Mouse (Mus musculus) thymus, adult 18-20 months (tissue): Measurements from ENCODE around the gene Atg5.
A peak's percentile ranks its signal among the peaks of the same experiment; 100 is the strongest.
"Not testable (repeated sequence)": the region's sequence is repeated elsewhere in the genome, so short reads cannot be mapped to it uniquely, and the experiment has no call there.

Experiments
- DNase-seq, 2 experiments: peaks; one replicate each; pipeline ENCODE4 v3.0.0; 2022; ENCODE audit warnings: mixed read lengths in 2 of 2

Atg5 gene

DNA sequence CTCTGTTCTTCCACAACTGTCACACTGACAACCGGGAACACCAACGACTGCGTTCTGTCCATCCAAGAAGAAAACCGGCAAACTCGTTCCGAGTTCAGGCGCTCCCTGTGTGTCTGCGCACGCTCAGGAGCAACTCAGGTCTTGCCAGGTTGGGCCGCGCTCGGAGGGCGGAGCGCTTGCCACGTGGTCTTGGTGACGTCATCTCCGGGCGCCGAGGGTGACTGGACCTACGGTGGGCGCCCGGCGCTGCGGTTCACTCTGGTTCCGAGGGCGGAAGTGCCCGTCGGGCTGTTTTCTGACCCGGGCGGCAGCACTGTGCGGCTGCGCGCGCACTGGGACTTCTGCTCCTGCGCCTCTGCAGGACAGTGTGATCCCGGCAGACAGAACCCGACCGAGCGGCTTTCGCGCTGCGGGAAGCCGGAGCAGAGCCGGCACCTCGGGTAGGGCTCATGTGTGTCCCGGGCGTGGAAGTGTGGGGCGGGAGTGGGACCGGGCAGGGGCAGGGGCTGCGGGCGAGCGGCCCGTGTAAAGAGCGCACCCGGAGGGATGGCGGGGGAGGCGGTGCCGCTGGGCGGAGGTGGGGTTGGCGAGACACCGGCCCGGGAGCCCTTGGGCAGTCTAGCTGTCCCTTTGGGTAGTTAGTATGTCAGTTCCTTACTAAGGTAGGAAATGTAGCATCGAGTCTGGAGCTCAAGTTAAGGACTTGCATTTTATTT lies at the start of gene Atg5:
Gene Atg5 (plus strand): TSS at position 214 of the 716 bp plus-strand sequence.
- peak; percentile 92 to 93 for DNase-seq

DNA sequence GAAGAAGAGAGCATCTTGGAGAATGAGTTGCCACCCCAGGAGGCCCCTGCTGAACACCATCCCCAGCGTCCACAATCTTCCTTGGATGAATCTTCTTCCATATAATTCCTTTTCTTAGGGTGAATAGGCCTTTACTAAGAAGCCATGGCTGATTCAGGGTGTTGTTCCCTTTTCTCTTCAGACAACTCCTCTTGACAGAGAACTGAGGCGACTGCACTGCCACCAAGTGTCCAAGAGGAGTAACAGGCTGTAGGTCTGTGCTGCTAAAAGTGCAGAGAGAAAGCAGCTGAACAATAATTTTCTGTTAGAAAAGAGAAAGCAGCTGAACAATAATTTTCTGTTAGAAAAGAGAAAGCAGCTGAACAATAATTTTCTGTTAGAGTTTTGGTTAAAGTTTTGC lies 49.1 kb upstream of the Atg5 start:
- not testable (repeated sequence) for DNase-seq

DNA sequence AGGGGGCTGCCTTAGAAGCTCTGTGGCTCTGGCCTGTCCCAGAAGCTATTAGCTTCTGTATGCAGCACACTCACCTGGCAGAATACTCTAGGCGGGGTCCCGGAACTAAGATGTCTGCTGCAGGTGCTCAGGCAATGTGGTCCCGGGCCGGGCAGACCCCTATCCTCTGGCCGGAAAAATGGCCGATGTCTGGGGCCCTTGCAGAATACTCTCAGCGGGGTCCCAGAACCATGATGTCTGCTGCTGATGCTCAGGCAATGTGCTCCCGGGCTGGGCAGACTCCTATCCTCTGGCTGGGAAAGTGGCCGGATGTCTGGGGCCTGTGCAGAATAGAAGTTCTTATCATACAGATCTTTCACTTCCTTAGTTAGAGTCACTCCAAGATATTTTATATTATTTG lies 43.8 kb upstream of the Atg5 start:
- DNase-seq, result no peak

DNA sequence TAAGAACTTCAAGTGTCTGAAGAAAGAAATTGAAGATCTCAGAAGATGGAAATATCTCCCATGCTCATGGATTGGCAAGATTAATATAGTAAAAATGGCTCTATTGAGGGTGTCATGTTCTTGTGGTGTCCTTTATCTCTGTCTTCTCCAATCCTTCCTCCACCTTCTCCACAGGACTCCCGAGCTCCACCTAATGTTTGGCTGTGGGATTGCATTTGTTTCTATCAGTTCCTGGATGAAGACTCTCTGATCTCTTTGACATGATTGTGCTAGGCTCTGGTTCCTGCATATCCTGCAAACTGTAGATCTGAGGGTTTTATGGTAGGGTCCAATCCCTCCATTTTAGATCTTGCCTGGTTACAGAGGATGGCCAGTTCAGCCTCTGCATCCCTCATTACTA lies 34.8 kb upstream of the Atg5 start:
- peak; percentile 4 to 15 for DNase-seq

DNA sequence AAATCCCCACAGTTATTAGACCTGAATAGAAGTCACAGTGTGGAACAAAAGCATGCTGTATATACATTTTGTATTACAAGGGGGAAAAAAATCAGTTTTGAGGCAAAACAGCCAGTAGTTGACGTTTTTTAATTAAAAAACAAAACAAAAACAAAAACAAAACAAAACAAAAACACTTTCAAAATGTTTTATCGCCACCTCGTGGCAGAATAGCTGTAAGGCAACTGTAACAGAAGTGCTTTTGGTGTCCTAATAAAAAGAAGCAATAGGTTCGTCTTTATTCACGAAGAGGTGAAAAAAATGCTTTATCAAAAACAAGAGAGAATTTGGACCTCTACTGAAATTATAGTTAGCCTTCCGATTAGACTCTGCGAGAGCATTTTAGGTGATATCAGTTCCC lies 32.9 kb upstream of the Atg5 start:
- not testable (repeated sequence) for DNase-seq

DNA sequence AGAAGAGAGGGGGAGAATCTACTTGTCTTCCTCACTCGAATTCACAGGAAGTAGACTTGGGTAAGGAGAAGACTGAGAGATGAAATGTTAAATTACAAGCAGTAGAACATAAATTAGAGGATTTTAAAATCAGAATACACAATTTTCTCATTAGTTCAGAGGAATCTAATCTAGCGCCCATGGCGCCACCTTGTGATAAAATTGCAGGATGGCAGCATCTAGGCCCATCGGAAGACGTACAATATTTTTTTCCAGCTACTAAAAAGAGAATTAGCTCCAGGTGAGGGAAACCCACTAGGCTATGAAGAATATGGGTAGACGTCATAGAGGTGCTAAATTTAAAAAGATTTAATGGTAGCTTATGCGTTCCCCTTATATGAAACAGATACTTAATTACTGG lies 11.5 kb upstream of the Atg5 start:
- no peak for DNase-seq

DNA sequence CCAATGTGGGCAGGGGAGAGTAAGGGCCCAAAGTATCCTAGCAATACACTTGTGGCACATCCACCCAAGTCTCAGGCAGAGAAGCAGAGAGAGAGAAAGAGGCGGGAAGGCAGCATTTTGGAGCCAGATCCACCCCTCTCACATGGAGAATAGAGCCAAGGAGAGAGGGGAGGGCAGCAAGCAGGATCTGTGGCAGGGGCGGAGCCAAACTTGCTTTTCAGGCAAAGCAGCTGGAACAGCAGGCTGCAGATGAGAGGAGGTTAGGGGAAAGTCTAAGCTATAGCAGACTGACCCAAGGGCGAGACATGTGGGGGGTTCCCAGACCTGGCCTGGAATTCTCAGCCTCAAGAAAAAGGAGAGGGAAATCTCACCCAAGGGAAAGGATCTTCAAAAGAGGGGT lies 2.3 kb upstream of the Atg5 start:
- DNase-seq, result no peak

DNA sequence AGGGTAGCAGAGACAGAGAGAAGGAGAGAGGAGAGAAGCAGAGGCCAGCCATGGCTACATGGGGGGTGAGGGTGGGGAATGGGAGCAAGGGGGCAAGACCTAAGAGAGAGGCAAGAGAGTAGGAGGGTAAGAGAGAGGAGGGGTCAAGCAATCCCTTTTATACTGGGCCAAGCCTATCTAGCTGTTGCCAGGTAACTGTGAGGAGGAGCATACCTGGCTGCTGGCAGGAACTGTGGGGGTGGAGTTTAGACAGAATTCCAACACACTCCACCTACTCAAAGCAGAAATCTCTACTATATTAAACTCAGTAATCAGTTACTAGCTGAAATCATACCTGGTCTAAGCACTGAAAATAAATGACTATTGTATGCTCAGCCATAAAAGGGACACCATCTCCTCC lies 1.6 kb upstream of the Atg5 start:
- no peak for DNase-seq

DNA sequence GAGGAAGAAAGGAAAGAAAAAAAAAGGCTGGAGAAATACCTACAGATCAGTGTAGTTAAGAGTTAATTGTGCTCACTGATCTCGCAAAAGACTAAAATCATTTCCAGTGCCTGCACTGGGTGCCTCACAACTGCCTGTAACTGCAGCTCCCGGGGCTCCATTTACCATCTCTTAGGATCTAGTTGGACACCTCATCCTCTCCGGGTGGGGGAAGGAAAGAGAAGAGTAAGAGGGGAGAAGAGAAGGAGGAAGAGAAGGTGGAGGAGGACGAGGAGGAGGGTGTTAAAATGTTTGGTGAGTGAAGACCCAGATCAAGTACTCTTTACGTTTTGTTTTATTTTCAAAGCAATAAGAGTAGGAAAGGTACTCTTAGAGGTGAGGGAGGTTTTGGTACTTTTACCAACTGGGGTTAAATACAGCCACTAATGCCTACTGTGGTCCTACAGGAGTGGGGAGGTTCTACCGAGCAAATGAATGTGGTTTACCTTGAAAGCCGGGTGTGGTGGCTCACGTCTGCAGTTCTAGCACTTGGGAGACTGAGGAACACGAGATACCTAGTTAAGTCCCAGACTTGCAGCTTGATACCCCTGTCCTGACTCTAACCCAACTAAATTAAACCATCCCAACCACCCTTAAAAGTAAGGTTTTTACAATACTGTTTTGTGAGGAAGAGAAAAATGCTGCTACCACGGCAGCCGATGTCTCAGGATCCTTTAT lies 574 bp upstream of the Atg5 start:
- DNase-seq, result no peak

DNA sequence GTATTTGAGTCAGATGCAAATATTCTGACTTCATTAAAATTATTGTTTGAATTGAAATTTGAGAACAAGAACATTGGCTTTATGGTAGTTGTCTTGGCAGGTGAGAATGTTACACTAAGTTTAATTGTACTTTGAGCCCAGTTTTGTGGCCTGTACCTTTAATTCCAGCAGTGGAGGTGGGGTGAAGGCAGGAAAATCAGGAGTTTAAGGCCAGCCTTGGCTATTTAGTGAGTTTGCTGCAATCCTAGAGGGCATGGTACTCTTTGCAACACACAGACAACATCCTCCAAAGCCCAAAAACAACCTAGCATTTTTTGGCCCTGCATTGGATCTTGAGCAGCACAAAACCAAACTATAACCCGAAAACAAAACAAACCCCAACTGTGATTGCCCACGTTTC lies 1.1 kb downstream of the Atg5 start:
- DNase-seq, result no peak

DNA sequence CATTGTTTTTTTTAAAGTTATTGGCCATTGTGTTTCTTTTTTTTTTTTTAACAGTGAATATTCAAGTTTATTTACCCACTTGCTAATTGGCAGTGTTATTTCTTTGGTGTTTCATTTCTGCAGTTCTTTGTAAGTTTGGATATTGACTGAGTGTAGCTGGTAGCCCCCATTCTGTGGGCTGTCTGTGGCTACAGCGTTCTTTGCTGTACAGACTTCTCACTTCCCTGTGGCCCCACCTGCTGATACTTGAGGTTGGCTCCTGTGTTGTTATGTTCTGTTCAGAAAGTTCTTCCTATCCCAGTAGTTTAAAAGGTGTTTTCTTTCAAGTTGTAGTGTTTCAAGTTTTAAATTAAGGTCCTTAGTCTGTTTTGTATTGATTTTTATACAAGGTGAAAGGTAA lies 14.2 kb downstream of the Atg5 start:
- no peak for DNase-seq

DNA sequence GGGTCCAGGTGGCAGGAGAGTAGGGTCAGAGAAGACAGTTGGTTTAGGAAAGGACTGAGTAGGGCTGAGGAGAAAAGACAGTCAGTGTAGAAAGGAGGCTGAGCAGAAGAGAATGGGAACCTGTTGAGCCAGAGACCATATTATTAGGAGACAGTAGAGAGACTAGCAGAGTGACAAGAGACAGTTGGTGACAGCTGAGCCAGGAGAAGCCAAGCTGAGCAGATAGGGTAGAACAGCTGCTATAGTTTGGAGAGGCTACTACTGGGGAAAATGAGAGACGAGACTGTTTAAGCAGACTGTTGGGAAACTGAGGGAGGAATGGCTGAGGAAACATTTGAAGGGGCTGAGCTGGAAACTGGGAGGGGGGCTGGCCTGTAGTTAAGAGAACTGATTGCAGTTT lies 16.9 kb downstream of the Atg5 start:
- no peak for DNase-seq

DNA sequence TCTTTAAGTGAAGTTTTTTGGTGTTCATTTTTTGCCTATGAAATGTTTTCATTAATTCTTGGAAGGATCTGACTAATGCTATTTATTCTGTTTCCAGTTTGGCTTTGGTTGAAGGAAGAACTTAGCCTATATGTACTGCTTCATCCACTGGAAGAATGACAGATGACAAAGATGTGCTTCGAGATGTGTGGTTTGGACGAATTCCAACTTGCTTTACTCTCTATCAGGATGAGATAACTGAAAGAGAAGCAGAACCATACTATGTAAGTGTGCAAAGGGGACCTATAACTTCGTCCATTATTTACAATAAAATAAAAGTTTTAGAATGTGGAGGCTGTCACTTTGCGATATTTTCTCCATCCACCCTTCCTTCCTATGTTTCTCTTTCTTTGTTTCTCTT lies 17.8 kb downstream of the Atg5 start:
- DNase-seq, result no peak

DNA sequence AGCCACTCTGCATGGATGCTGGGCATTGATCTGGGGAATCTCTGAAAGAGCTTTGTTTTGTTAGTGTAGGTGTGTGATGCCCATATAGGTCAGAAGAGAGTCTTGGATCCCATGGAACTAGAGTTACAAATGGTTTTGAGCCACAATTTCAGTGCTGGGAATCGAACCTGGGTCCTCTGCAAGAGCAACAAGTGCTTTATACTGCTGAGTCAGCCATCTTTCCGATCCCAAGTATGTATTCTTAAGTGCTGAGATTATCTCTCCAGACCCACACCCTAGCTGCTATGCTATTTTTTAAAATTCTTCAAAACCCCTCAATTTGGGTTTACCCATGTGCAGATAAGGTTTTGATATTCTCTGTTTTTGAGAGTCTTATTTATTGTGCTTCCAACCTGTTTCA lies 22.7 kb downstream of the Atg5 start:
- no peak for DNase-seq

DNA sequence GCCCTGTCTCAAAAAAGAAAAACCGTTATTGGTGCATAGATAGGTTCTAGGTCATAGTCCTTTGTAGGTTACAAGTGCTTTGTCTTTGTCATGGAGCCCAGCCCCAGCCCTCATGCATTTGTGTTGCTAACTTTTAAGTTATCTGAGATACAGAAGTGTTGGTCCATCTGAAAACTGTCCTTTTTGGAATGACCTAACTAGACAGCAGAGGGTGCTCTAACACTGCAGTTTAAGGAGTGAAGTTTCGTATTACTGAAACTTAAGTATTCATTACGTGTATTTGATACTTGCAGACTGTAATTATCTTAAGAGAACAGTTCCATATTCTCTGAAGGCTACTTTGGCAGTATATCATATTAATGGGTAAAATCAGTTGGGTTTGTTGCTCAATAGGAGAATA lies 24.0 kb downstream of the Atg5 start:
- no peak for DNase-seq

DNA sequence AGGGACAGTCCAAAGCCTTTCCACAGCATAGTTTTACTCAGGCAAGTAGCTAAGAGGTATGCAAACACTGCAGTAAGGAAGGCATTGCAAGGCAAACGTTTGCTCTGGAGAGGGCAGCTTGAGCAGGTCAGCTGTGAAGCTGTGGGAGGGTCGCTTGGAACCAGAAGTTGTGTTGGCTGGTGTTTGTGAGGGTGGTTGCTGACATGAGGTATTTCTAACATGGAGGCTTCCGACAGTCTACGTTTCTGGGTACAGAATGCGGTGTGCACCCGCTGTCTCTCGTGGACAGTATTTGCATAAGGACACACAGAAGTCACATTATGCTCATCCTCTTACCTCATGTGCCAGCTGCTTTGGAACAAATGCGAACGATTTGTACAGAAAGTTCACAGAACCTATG lies 31.0 kb downstream of the Atg5 start:
- DNase-seq, result no peak

DNA sequence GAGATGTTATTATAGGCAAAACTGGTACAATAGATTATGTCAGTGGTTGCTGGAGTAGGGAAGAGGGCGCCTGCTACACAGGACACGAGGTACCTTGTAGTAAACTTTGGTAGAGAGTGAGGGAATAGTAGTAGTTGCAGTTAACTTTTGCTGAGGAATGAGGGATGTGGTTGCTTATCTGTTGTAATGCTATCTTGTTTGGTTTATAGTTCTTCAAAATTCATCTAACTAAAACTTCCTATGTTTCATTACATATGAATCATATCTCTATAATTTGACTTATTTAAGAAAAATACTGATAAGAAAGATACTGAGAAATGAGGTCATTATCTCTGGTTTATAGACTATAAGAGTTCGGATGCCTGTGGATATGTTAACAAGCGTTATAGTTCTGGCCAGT lies 31.9 kb downstream of the Atg5 start:
- no peak for DNase-seq

DNA sequence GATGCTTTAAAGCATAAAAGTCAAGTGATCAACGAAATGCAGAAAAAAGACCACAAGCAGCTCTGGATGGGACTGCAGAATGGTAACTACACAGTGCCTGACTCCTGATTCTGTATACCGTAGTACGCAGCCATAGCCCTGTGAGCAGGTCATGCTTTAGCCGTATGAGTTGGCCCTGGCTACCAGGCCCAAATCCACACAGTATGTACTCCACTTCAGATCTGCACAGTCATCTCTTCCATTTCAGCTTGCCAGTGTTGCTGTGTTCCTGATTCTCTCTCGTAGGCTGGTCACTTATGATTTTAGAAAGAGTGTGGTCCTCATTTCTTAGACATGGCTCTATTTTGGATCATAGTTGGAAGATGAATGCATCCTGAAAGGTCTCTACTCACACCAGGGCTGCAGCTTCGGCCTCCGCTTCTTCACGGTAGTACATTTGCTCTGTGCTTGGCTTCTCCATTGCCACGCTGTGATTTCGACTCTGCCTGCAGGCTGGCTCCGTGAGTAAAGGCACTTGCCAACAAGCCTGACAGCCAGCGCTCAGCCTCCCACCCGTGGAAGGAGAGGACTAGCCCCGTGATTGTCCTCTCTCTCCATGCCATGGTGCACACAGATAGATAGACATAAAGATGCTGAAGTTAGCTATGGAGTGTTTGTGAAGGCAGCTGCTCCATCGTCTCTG lies 35.6 kb downstream of the Atg5 start:
- DNase-seq, result no peak

DNA sequence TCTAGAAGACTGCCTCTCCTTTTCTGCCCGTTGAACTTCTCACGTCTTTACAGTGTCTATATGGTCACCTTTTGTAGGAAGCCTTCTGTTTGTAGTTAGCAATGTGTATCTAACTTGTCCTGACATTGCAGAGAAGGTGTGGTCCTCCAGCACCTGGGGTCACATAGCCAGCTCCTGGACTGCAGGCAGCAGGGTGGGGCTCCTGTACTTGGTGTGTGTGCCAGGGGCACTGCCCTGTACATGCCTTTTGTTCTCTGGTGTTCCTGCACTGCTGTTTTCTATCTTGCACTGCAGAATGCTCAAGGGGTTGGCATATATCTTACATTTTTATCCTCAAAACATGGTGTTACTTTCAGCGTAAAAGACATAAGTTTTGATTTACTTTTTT lies 36.2 kb downstream of the Atg5 start:
- DNase-seq, result no peak

DNA sequence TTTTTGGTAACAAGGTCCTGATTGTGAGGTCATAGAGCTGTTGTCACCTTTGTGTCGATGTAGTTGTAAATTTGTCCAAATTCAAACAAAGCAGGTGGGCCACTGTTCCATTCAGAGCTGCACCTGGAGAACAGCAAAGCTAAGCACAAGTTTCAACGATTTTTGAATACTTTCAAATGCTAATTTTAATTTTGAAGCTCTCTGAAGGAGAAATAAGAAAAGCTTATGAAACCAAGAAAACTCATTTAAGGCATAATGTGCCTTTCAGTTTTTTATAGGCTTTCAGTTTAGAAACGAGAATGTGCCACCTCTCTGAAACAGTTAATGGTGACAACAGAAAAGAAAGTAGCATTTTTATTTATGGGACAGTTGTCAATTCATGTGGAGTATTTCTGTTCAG lies 36.7 kb downstream of the Atg5 start:
- DNase-seq, result no peak

DNA sequence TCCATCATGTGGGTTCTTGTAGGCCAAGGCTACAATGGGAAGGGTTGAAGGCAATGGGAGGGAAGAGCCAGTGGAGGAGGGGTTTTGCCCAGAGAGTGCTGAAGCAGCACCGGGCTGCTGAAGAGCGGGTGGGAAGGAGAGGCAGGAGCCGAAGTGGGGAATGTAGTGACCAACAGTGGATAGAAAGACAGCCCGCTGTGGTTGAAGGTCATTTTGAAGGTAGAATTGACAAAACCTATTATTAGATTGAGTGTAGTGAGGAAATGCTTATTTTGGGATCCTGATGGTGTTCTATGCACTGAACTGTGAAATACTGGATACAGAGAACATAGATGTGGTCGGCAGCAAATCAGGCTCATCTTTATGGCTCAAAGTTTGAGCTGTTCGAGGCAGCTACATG lies 38.1 kb downstream of the Atg5 start:
- no peak for DNase-seq

DNA sequence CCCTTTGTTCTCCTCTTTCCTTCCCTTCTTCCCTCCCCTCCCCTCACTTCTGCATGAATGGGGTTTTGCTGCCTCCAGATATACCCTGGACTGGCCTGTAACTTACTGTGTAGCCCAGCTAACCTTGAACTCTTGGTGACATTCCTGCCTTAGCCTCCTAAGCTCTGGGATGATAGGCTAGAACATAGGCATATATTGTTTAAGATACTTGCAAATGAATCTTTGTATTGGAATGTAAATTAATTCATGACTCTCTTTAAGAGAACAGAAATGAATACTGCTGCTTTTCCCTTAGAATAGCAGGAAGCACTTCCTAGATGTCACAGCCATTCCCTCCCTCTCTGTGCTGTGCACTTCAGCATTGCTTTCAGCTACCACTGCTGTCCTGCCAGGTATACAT lies 40.1 kb downstream of the Atg5 start:
- no peak for DNase-seq

DNA sequence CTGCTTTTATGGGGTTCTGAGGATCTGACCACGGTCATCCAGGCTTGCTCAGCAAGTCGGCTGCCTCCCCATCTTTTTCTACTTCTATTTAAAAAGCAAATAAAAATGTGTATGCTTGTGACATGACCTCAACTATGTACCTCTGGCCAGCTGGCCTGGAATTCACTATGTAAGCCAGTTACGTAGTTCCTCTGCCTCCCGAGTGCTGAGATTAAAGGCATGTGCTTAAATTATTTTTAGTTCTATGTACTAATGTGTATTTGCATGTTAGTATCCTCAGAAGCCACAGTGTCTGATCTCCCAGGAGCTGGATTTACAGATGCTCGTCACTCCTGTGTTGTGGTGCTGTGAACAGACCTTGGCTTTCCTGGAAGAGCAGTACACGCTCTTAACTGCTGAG lies 41.1 kb downstream of the Atg5 start:
- DNase-seq, result no peak

DNA sequence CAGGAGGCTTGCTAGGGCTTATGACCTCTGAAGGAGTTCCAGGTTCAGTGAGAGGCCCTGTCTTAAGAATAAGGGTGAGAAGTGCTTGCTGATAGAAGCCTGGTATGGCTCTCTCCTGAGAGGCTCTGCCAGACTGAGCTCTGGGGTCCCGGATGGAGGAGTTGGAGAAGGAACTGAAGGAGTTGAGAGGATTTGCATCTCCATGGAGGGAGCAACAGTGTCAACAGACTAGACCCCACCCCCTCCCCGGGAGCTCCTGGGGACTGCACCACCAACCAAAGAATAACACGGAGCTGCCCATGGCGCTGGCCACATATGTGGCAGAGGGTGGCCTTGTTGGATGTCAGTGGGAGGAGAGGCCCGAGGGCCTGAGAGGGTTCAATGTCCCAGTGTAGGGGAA lies 47.1 kb downstream of the Atg5 start:
- no peak for DNase-seq
